Mouse (Mus musculus) myocyte (in vitro differentiated cells): ENCODE measurements at regions not wholly inside any gene's neighbourhood (a gene's known extent, or its start where the extent isn't known, plus 50 kb on each side); places are given as distances from the start of the nearest gene placed in this dataset.

Experiments used
- H3K27me3 ChIP-seq: one replicate; pipeline ENCODE4 v1.6.1; 2011; ENCODE audit not compliant: control insufficient read depth, insufficient read depth, insufficient read length
- H3K36me3 ChIP-seq: one replicate; pipeline ENCODE4 v1.6.1; 2011; ENCODE audit not compliant: control insufficient read depth, insufficient read depth
- H3K4me2 ChIP-seq: one replicate; pipeline ENCODE4 v1.6.1; 2011; ENCODE audit warnings: low read depth, control low read depth
- H3K4me3 ChIP-seq: one replicate; pipeline ENCODE4 v1.5.1; 2011; ENCODE audit warnings: mild to moderate bottlenecking, control low read depth, moderate library complexity
- H3K79me2 ChIP-seq: one replicate; pipeline ENCODE4 v1.6.1; 2011; ENCODE audit not compliant: control insufficient read depth, insufficient read depth
- H3ac ChIP-seq: one replicate; pipeline ENCODE4 v1.6.1; 2011; ENCODE audit not compliant: control insufficient read depth, insufficient read length
- CEBPB ChIP-seq: IDR thresholded peaks from 2 replicates; pipeline ENCODE4 v1.6.1; 2011; ENCODE audit warnings: mild to moderate bottlenecking, moderate library complexity; ENCODE audit not compliant: poor library complexity, insufficient read depth, severe bottlenecking
- E2F4 ChIP-seq: IDR thresholded peaks from one replicate; pipeline ENCODE4 v1.6.1; 2011; ENCODE audit warnings: mild to moderate bottlenecking, control low read depth, moderate library complexity; ENCODE audit not compliant: insufficient read depth
- MAX ChIP-seq: IDR thresholded peaks from one replicate; pipeline ENCODE4 v1.6.1; 2011; ENCODE audit warnings: low read depth, mild to moderate bottlenecking, control low read depth
- MYOD1 ChIP-seq, 3 experiments: IDR thresholded peaks; one replicate each; pipeline ENCODE4 v1.6.1; 2011; ENCODE audit warnings: control low read depth in 2 of 3, low read depth in 2 of 3, mild to moderate bottlenecking in 2 of 3, moderate library complexity in 1 of 3; ENCODE audit not compliant: insufficient read length in 2 of 3, control insufficient read depth in 1 of 3
- MYOG ChIP-seq, 3 experiments: IDR thresholded peaks; one replicate each; pipeline ENCODE4 v1.6.1; 2011; ENCODE audit warnings: control low read depth in 2 of 3, low read depth in 2 of 3, mild to moderate bottlenecking in 2 of 3; ENCODE audit not compliant: insufficient read length in 2 of 3, control insufficient read depth in 1 of 3, insufficient read depth in 1 of 3
- POLR2A ChIP-seq: IDR thresholded peaks from one replicate; pipeline ENCODE4 v1.6.1; 2011; ENCODE audit warnings: low read depth, mild to moderate bottlenecking, control low read depth, moderate library complexity; ENCODE audit not compliant: insufficient read length
- POLR2AphosphoS2 ChIP-seq: IDR thresholded peaks from one replicate; pipeline ENCODE4 v1.6.1; 2011; ENCODE audit warnings: low read depth, control low read depth; ENCODE audit not compliant: insufficient read length
- REST ChIP-seq: IDR thresholded peaks from one replicate; pipeline ENCODE4 v1.6.1; 2011; ENCODE audit warnings: mild to moderate bottlenecking, control low read depth, moderate library complexity; ENCODE audit not compliant: insufficient read depth, insufficient read length
- SRF ChIP-seq: IDR thresholded peaks from one replicate; pipeline ENCODE4 v1.6.1; 2011; ENCODE audit warnings: low read depth; ENCODE audit not compliant: control insufficient read depth, insufficient read length
- TCF12 ChIP-seq: IDR thresholded peaks from one replicate; pipeline ENCODE4 v1.6.1; 2011; ENCODE audit warnings: mild to moderate bottlenecking, control low read depth; ENCODE audit not compliant: poor library complexity, insufficient read depth, severe bottlenecking
- TCF3 ChIP-seq: IDR thresholded peaks from one replicate; pipeline ENCODE4 v1.6.1; 2011; ENCODE audit warnings: low read depth, control low read depth; ENCODE audit not compliant: insufficient read length
- USF1 ChIP-seq: IDR thresholded peaks from one replicate; pipeline ENCODE4 v1.6.1; 2011; ENCODE audit warnings: low read depth, mild to moderate bottlenecking, control low read depth, moderate library complexity

DNA sequence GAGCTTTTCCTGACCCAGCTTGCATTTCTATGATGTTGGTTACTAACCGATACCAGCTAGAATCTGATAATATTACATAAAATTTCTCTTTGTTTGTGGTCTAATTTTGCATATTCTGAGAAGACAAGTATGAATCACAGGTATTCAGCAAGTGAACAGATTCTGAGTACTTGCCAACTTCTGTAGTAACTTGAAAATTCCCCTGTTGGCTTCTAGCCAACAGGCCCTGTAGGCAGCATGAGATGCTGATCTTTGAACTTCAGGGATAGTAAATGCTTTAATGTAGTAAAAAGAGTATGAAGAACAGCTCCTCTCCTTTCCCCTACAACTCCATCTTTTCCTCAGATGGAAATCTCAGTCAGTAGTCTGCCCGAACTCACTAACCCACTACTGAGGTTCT is 178.5 kb upstream of the Mocs2 start:
- Histone ChIP-seq H3K27me3 (no peaks in the 10 kb centered on the region), H3K4me2 (no peak overlapping the region), H3ac (no peak overlapping the region), H3K36me3 (no peaks in the 10 kb centered on the region), H3K79me2 (no peaks in the 10 kb centered on the region), H3K4me3 (no peak overlapping the region)
- no peak for TF ChIP-seq SRF

DNA sequence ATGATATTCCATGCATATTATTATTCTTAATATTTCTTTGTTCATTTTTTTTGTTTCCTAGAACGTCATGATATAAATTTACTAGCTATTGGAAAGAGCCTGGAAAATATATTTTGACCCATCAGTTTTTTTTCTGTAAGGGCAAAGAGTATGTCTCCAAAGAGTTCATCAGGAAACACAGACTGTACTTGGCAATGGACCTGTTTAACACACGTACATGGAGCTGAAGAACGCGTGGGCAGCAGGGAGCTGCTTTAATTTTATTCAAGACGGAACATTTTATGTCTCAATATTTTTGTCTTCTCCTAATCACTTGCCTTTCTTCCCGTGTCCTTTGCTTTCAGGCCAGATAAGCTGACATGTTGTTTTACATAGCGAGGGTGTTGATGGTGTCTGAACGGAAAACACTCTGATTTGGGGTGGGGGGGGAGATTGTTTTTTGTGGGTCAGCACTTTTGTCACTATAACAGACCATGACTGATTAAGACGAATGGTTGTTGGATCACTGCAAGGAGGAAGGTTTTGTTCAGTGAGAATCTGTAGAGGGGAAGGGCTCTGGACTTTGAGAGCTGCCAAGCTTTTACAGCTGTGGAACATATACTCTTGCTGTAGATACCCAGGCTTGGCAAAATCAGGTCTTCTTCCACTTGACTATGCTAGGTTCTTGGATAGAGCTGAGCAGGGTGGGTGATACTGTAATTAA is 176.2 kb upstream of the Mocs2 start:
- no peak overlapping the region for H3K4me2 ChIP-seq
- no peak overlapping the region for H3ac ChIP-seq
- H3K79me2 ChIP-seq = no peaks in the 10 kb centered on the region
- H3K4me3 ChIP-seq = no peak overlapping the region
- H3K36me3 ChIP-seq = no peaks in the 10 kb centered on the region
- no peak for TF ChIP-seq TCF12
- H3K27me3 ChIP-seq = no peaks in the 10 kb centered on the region

DNA sequence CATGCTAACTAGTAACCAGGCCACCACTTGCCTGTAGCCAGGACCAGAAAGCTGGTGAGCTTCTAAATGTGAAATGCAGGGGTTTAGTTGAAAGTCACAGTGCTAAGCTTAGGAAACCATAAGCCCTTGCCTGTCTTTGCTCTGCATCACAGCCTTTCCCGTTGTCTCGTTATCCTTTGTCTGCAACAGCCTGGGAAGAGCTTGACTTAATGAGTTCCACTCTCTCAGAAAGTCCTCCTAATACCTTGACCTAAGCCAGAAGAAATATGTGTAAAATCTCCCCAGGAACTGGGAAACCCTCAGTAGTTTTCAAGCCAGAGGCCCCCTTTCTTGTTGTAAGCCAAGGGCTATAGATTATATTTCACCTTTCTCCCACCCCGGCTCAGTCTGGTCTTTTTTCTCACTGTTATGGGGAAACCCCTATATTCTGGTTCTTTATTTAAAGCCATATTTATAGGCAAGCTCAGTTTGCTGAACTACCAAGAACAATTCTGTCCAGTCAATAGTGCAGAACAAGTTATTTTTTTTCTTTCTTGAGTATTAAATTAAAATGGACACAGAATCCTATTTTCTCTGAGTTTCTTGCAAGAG is 175.0 kb upstream of the Mocs2 start:
- H3K27me3 ChIP-seq = no peaks in the 10 kb centered on the region
- H3K4me2 ChIP-seq = no peak overlapping the region
- TF ChIP-seq CEBPB (no peak), E2F4 (no peak), TCF3 (no peak), MAX (no peak), MYOD1 (IDR thresholded peaks at IDR 0.05; ENCODE audit: control insufficient read depth in 1 of 3, insufficient read length in 2 of 3, low read depth in 2 of 3) (no peak), TCF12 (no peak), POLR2AphosphoS2 (no peak), REST (no peak), POLR2A (no peak), MYOG (IDR thresholded peaks at IDR 0.05; ENCODE audit: control insufficient read depth in 1 of 3, insufficient read depth in 1 of 3, insufficient read length in 2 of 3, low read depth in 2 of 3) (no peak), USF1 (no peak), SRF (no peak)
- H3ac ChIP-seq = no peak overlapping the region
- no peak overlapping the region for H3K4me3 ChIP-seq
- no peaks in the 10 kb centered on the region for H3K79me2 ChIP-seq
- H3K36me3 ChIP-seq = no peaks in the 10 kb centered on the region

DNA sequence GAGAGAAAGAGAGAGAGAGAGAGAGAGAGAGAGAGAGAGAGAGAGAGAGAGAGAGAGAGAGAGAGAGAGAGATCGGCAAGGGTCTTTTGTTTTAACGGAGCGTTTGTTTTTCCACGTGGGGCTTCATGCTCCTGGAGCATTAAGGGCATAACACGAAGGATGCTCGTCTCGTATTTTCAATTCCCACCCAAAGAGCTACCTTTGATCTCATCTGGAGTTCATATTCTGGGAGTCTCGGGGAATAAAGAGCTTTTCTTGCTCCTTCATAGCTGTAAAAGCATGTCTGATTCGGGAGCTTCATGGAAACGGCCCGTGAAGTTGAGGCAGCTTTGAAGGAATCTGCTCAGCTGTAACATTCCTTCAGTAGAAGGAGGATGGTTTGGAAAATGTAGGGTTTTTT is 174.5 kb upstream of the Mocs2 start:
- Histone ChIP-seq H3K4me3 (no peak overlapping the region), H3K36me3 (no peaks in the 10 kb centered on the region), H3K79me2 (no peaks in the 10 kb centered on the region), H3K27me3 (no peaks in the 10 kb centered on the region), H3K4me2 (no peak overlapping the region), H3ac (no peak overlapping the region)
- TF ChIP-seq REST (no peak), USF1 (no peak), E2F4 (no peak), POLR2A (no peak), MYOD1 (IDR thresholded peaks at IDR 0.05; ENCODE audit: control insufficient read depth in 1 of 3, insufficient read length in 2 of 3, low read depth in 2 of 3) (no peak), CEBPB (no peak), POLR2AphosphoS2 (no peak), MYOG (IDR thresholded peaks at IDR 0.05; ENCODE audit: control insufficient read depth in 1 of 3, insufficient read depth in 1 of 3, insufficient read length in 2 of 3, low read depth in 2 of 3) (no peak), SRF (no peak), TCF12 (no peak), MAX (no peak), TCF3 (no peak)

- no peak overlapping the region for H3ac ChIP-seq
Measured at GRCm38 (mm10) chr13:114654267-114654666, 163.8 kb upstream of the Mocs2 start.

More at GRCm38 (mm10) chr13:114654267-114654666, 163.8 kb upstream of the Mocs2 start:
- H3K79me2 ChIP-seq = no peaks in the 10 kb centered on the region
- H3K36me3 ChIP-seq = no peaks in the 10 kb centered on the region
- peak overlapping the region; percentile 49 for H3K4me2 ChIP-seq
- H3K4me3 ChIP-seq = no peak overlapping the region
- no peaks in the 10 kb centered on the region for H3K27me3 ChIP-seq
- TF ChIP-seq TCF12 (no peak), MYOD1 (IDR thresholded peaks at IDR 0.05; ENCODE audit: control insufficient read depth in 1 of 3, insufficient read length in 2 of 3, low read depth in 2 of 3) (no peak), MAX (no peak), POLR2AphosphoS2 (no peak), E2F4 (no peak)
